11 mouse cellular contexts compared by ENCODE assay signal in genomic region chr10:43440050-43440449, GRCm38 (mm10). TPM values are rescaled to one million over a fixed set of nuclear protein-coding genes. Genes with fewer than 3 reads are reported as not detected.
DNase-seq lines count a peak whose midpoint lies in the region; ATAC-seq lines count a peak whose summit lies in the region.
"Had no signal": no experiment of that assay in that cellular context is flagged by ENCODE, and none has a peak within 500 bp of the region (broad histone marks: within the 10 kb centered on the region; RNA-seq: fewer than 3 reads in every experiment).

No protein-coding gene starts in this region.

- H3K36me3 ChIP-seq in forebrain, embryonic 16.5 days (ENCODE audit: control insufficient read depth, insufficient read depth) = no peaks in the 10 kb centered on the region
- no peaks in the 10 kb centered on the region for H3K36me3 ChIP-seq in neural tube, embryonic 12.5 days
- H3K36me3 ChIP-seq: liver, embryonic 15.5 days had no signal

- DNase-seq in cerebellum, postnatal 14 days = peak; percentile 15 to 17
- DNase-seq in cerebellum, adult 11 months = no peak
- peak; percentile 59 to 68 for DNase-seq in kidney, postnatal 25 days
- DNase-seq in frontal cortex, postnatal 25 days (ENCODE audit: low spot score in 2 of 2) = no peak
- no peak for DNase-seq in frontal cortex, postnatal 36 days (ENCODE audit: low spot score in 2 of 2)
- no peak for DNase-seq in testis, postnatal 10 days (ENCODE audit: low spot score)
- DNase-seq: heart, adult 2 months; thymus, postnatal 4 days had no signal

- no peaks in the 10 kb centered on the region; the same call in 1 of the 2 replicates for H3K9me3 ChIP-seq in forebrain, embryonic 16.5 days (ENCODE audit: control insufficient read depth, low read length)
- H3K9me3 ChIP-seq in neural tube, embryonic 12.5 days = no peaks in the 10 kb centered on the region
- H3K9me3 ChIP-seq: liver, embryonic 15.5 days had no signal

- H3K27ac ChIP-seq in forebrain, embryonic 16.5 days (ENCODE audit: low read length) = peak overlapping the region; percentile 24; the same call in 1 of the 2 replicates
- no peak overlapping the region for H3K27ac ChIP-seq in neural tube, embryonic 12.5 days
- H3K27ac ChIP-seq: heart, adult 2 months had no signal

- no peak overlapping the region for H3K4me3 ChIP-seq in forebrain, embryonic 16.5 days (replicated peaks; ENCODE audit: low read length)
- H3K4me3 ChIP-seq in neural tube, embryonic 12.5 days = no peak overlapping the region
- H3K4me3 ChIP-seq: heart, adult 2 months; liver, embryonic 15.5 days had no signal

- no peak overlapping the region for H3K4me2 ChIP-seq in forebrain, embryonic 16.5 days (ENCODE audit: low read length)
- peak overlapping the region; percentile 8 for H3K4me2 ChIP-seq in neural tube, embryonic 12.5 days (replicated peaks)
- H3K4me2 ChIP-seq: liver, embryonic 15.5 days had no signal

- 13% methylated on average over 13 of the region's 13 CpGs for WGBS in forebrain, embryonic 16.5 days
- WGBS in neural tube, embryonic 12.5 days = 24% methylated on average over 13 of the region's 13 CpGs

- H3K4me1 ChIP-seq in forebrain, embryonic 16.5 days (replicated peaks; ENCODE audit: control insufficient read depth, insufficient read depth, low read length) = peaks cover 10% of the 10 kb centered on the region
- peaks cover 16% of the 10 kb centered on the region for H3K4me1 ChIP-seq in neural tube, embryonic 12.5 days

- no peaks in the 10 kb centered on the region for H3K27me3 ChIP-seq in forebrain, embryonic 16.5 days (replicated peaks; ENCODE audit: control insufficient read depth, insufficient read depth, low read length)
- no peaks in the 10 kb centered on the region for H3K27me3 ChIP-seq in neural tube, embryonic 12.5 days (replicated peaks)
- H3K27me3 ChIP-seq: liver, embryonic 15.5 days had no signal

- peak; percentile 14; the same call in 1 of the 2 replicates for ATAC-seq in forebrain, embryonic 16.5 days
- peak; percentile 39; the same call in 1 of the 2 replicates for ATAC-seq in neural tube, embryonic 12.5 days (ENCODE audit: low FRiP score, low read depth)

- no peak overlapping the region for H3K9ac ChIP-seq in forebrain, embryonic 16.5 days (replicated peaks; ENCODE audit: low read depth, low read length)
- no peak overlapping the region for H3K9ac ChIP-seq in neural tube, embryonic 12.5 days
- H3K9ac ChIP-seq: liver, embryonic 15.5 days had no signal

RNA-seq across cellular contexts. Expression of gene Bend3, which starts 38.6 kb away (rescaled TPM):
- 3.9 and 4.5 TPM in 2 replicates for polyA plus RNA-seq in forebrain, embryonic 16.5 days (2015; fragmentation: Nextera tagmentation; extraction: Ambion mirVana)
- polyA plus RNA-seq in neural tube, embryonic 12.5 days (2016; fragmentation: Nextera tagmentation; extraction: Ambion mirVana) = 5.2 and 6.1 TPM in 2 replicates

Comparison
In these comparisons a context has a peak if more than half of its experiments do, and no peak if none do; other contexts are left out.
1. DNase-seq: peak in cerebellum, postnatal 14 days (2 of 2) and kidney, postnatal 25 days (2 of 2); none in cerebellum, adult 11 months (single experiment), frontal cortex, postnatal 25 days (0 of 2), frontal cortex, postnatal 36 days (0 of 2) and testis, postnatal 10 days (single experiment).